Mouse (Mus musculus) MEL (cell line): ENCODE data around the gene Cux1. TPM values are rescaled to one million over a fixed set of nuclear protein-coding genes. Genes with fewer than 3 reads are reported as not detected.

ENCODE experiments used
- DNase-seq: peaks from one replicate; pipeline ENCODE4 v3.0.0; 2011; ENCODE audit warnings: low read depth, low spot score
- H3K27ac ChIP-seq: 2 replicates; pipeline ENCODE4 v1.5.1; 2012; ENCODE audit warnings: low read depth, mild to moderate bottlenecking, control low read depth, low read length, moderate library complexity; ENCODE audit not compliant: control insufficient read depth
- H3K27me3 ChIP-seq, 2 experiments: fragments of 150-350 bp in 1 of 2; sonication (generic) in 1 of 2; 2 replicates each; pipeline ENCODE4 v1.6.1; 2012; ENCODE audit warnings: low read length in 2 of 2, mild to moderate bottlenecking in 2 of 2, improper control_type of control experiment in 1 of 2, moderate library complexity in 1 of 2; ENCODE audit not compliant: insufficient read depth in 2 of 2, control insufficient read depth in 1 of 2
- H3K36me3 ChIP-seq, 2 experiments: 2 replicates each; pipeline ENCODE4 v1.6.1; 2012 to 2014; ENCODE audit warnings: low read length in 2 of 2, improper control_type of control experiment in 1 of 2, inconsistent platforms in 1 of 2, mild to moderate bottlenecking in 1 of 2; ENCODE audit not compliant: insufficient read depth in 2 of 2, control insufficient read depth in 1 of 2
- H3K4me1 ChIP-seq, 2 experiments: fragments of 150-350 bp in 1 of 2; sonication (generic) in 1 of 2; 2 replicates each; pipeline ENCODE4 v1.6.1; 2012; ENCODE audit warnings: low read length in 2 of 2, improper control_type of control experiment in 1 of 2, mild to moderate bottlenecking in 1 of 2; ENCODE audit not compliant: insufficient read depth in 2 of 2, control insufficient read depth in 1 of 2
- H3K4me3 ChIP-seq, 2 experiments: fragments of 150-350 bp in 1 of 2; sonication (generic) in 1 of 2; 2 replicates each; pipeline ENCODE4 v1.5.1; 2012; ENCODE audit warnings: low read depth in 2 of 2, low read length in 2 of 2, mild to moderate bottlenecking in 2 of 2, moderate library complexity in 2 of 2, control low read depth in 1 of 2, improper control_type of control experiment in 1 of 2; ENCODE audit not compliant: control insufficient read depth in 1 of 2, insufficient read depth in 1 of 2
- H3K79me2 ChIP-seq: 2 replicates; pipeline ENCODE4 v1.6.1; 2012; ENCODE audit warnings: mild to moderate bottlenecking, low read length, moderate library complexity; ENCODE audit not compliant: control insufficient read depth, poor library complexity, insufficient read depth
- H3K9ac ChIP-seq: 2 replicates; pipeline ENCODE4 v1.6.1; 2012; ENCODE audit warnings: low read depth, mild to moderate bottlenecking, control low read depth, low read length, moderate library complexity; ENCODE audit not compliant: control insufficient read depth, poor library complexity, severe bottlenecking
- H3K9me3 ChIP-seq: fragments of 150-350 bp; sonication (generic); replicated peaks from 2 replicates; pipeline ENCODE4 v1.6.1; 2012; ENCODE audit warnings: mild to moderate bottlenecking, low read length, improper control_type of control experiment, moderate library complexity; ENCODE audit not compliant: insufficient read depth
- BHLHE40 ChIP-seq: IDR thresholded peaks from 2 replicates; pipeline ENCODE4 v1.6.1; 2012; ENCODE audit warnings: low read depth, mild to moderate bottlenecking, inconsistent platforms, low read length, improper control_type of control experiment, borderline replicate concordance
- CTCF ChIP-seq, 3 experiments: IDR thresholded peaks in 2 of 3; conservative IDR thresholded peaks in 1 of 3; 2 replicates each; pipeline ENCODE4 v1.5.1; 2011 to 2012; ENCODE audit warnings: low read length in 3 of 3, low read depth in 2 of 3, mild to moderate bottlenecking in 2 of 3, improper control_type of control experiment in 1 of 3, inconsistent platforms in 1 of 3, mixed read lengths in 1 of 3, moderate library complexity in 1 of 3; ENCODE audit not compliant: control insufficient read depth in 1 of 3, insufficient read depth in 1 of 3, poor library complexity in 1 of 3, severe bottlenecking in 1 of 3
- E2F4 ChIP-seq: IDR thresholded peaks from 2 replicates; pipeline ENCODE4 v1.6.1; 2011; ENCODE audit warnings: low read depth, low read length, improper control_type of control experiment, borderline replicate concordance
- ELF1 ChIP-seq: IDR thresholded peaks from 2 replicates; pipeline ENCODE4 v1.6.1; 2014; ENCODE audit warnings: low read depth, mild to moderate bottlenecking, inconsistent platforms, low read length, improper control_type of control experiment, moderate library complexity
- EP300 ChIP-seq, 2 experiments: IDR thresholded peaks; 2 replicates each; pipeline ENCODE4 v1.6.1; 2011; ENCODE audit warnings: improper control_type of control experiment in 2 of 2, low read length in 2 of 2, low read depth in 1 of 2, mild to moderate bottlenecking in 1 of 2
- HCFC1 ChIP-seq: IDR thresholded peaks from 2 replicates; pipeline ENCODE4 v1.6.1; 2012; ENCODE audit warnings: low read depth, mild to moderate bottlenecking, inconsistent platforms, low read length, improper control_type of control experiment, moderate library complexity
- MYB ChIP-seq: IDR thresholded peaks from 2 replicates; pipeline ENCODE4 v1.6.1; 2011; ENCODE audit warnings: mild to moderate bottlenecking, low read depth, low read length, improper control_type of control experiment
- NELFE ChIP-seq: IDR thresholded peaks from 2 replicates; pipeline ENCODE4 v1.6.1; 2011; ENCODE audit warnings: low read depth, low read length, improper control_type of control experiment
- RCOR1 ChIP-seq: IDR thresholded peaks from 2 replicates; pipeline ENCODE4 v1.6.1; 2012; ENCODE audit warnings: low read depth, mild to moderate bottlenecking, inconsistent platforms, low read length, improper control_type of control experiment
- SIN3A ChIP-seq: IDR thresholded peaks from 2 replicates; pipeline ENCODE4 v1.6.1; 2012; ENCODE audit warnings: low read length, improper control_type of control experiment, inconsistent platforms
- SMC3 ChIP-seq: IDR thresholded peaks from 2 replicates; pipeline ENCODE4 v1.6.1; 2011; ENCODE audit warnings: low read depth, low read length, improper control_type of control experiment
- TBP ChIP-seq: IDR thresholded peaks from 2 replicates; pipeline ENCODE4 v1.8.0; 2011; ENCODE audit warnings: low read depth, low read length, improper control_type of control experiment
- UBTF ChIP-seq: IDR thresholded peaks from 2 replicates; pipeline ENCODE4 v1.6.1; 2012; ENCODE audit warnings: low read depth, mild to moderate bottlenecking, inconsistent platforms, low read length, improper control_type of control experiment, moderate library complexity, borderline replicate concordance; ENCODE audit not compliant: insufficient read depth
- USF1 ChIP-seq: IDR thresholded peaks from 2 replicates; pipeline ENCODE4 v1.6.1; 2014; ENCODE audit warnings: low read depth, mild to moderate bottlenecking, inconsistent platforms, low read length, improper control_type of control experiment, moderate library complexity
- USF2 ChIP-seq, 2 experiments: IDR thresholded peaks; 2 replicates each; pipeline ENCODE4 v1.6.1; 2011 to 2012; ENCODE audit warnings: improper control_type of control experiment in 2 of 2, low read length in 2 of 2, borderline replicate concordance in 1 of 2, inconsistent platforms in 1 of 2, low read depth in 1 of 2, mild to moderate bottlenecking in 1 of 2; ENCODE audit not compliant: insufficient read depth in 1 of 2
- ZC3H11A ChIP-seq: IDR thresholded peaks from 2 replicates; pipeline ENCODE4 v1.6.1; 2012; ENCODE audit warnings: low read depth, mild to moderate bottlenecking, inconsistent platforms, low read length, improper control_type of control experiment
- ZKSCAN1 ChIP-seq: IDR thresholded peaks from 2 replicates; pipeline ENCODE4 v1.6.1; 2012; ENCODE audit warnings: low read depth, mild to moderate bottlenecking, inconsistent platforms, low read length, improper control_type of control experiment, moderate library complexity
- polyA plus RNA-seq, 2 experiments: library from polyadenylated mRNA; stranded (reverse) in 1 of 2; unstranded in 1 of 2; fragments of >175 nt in 1 of 2; fragments of >200 nt in 1 of 2; gene quantifications; 2 replicates each; pipeline versions ENCODE4 v1.2.1 to v1.2.4; 2012; ENCODE audit warnings: low replicate concordance in 2 of 2, low read depth in 1 of 2; ENCODE audit not compliant: insufficient read length in 2 of 2, insufficient read depth in 1 of 2, missing spikeins in 1 of 2
- total RNA-seq: library from RNA; depleted of rRNA; stranded (reverse); fragments of 300-350 nt; gene quantifications from 2 replicates; pipeline ENCODE4 v1.2.3, GENCODE M21; 2012

The Cux1 gene
- total and polyA plus RNA-seq, 3 experiments = 71.1 to 104 TPM; not detected in 1

GRCm38 (mm10) chr5:136529165-136529564 is 38.1 kb downstream of the Cux1 start:
- Histone ChIP-seq H3K36me3 (peaks cover 20 to 27% of the 10 kb centered on the region in 2 experiments), H3K27me3 (no peaks in the 10 kb centered on the region), H3K27ac (no peak overlapping the region), H3K4me1 (peaks cover 7 to 23% of the 10 kb centered on the region in 2 experiments; a peak in 3 of 4 replicates), H3K9me3 (no peaks in the 10 kb centered on the region), H3K79me2 (peaks cover 86% of the 10 kb centered on the region), H3K9ac (no peak overlapping the region), H3K4me3 (no peak overlapping the region)
- DNase-seq = no peak
- TF ChIP-seq ZKSCAN1 (no peak), HCFC1 (no peak), SMC3 (no peak), ZC3H11A (no peak), USF2 (IDR thresholded peaks at IDR 0.05; ENCODE audit: borderline replicate concordance in 1 of 2, insufficient read depth in 1 of 2, low read depth in 1 of 2, low read length in 2 of 2) (no peak), TBP (no peak), MYB (no peak), RCOR1 (no peak), BHLHE40 (no peak), USF1 (no peak), NELFE (no peak), CTCF (IDR thresholded peaks at IDR 0.05 in 2 of 3, conservative IDR thresholded peaks at IDR 0.05 in 1 of 3; ENCODE audit: control insufficient read depth in 1 of 3, insufficient read depth in 1 of 3, low read depth in 2 of 3, low read length in 3 of 3, poor library complexity in 1 of 3, severe bottlenecking in 1 of 3) (no peak), E2F4 (no peak), ELF1 (no peak), EP300 (IDR thresholded peaks at IDR 0.05; ENCODE audit: low read depth in 1 of 2, low read length in 2 of 2) (no peak), UBTF (no peak), SIN3A (no peak)

- peaks cover 0 to 27% of the 10 kb centered on the region in 2 experiments; a peak in 3 of 4 replicates for H3K4me1 ChIP-seq
- no peak overlapping the region for H3K27ac ChIP-seq
- peaks cover 23 to 25% of the 10 kb centered on the region in 2 experiments for H3K36me3 ChIP-seq
- TF ChIP-seq UBTF = no peak
- TF ChIP-seq, all 39 proteins: peak for 0
- no peak for DNase-seq
- peaks cover 84% of the 10 kb centered on the region for H3K79me2 ChIP-seq
- H3K4me3 ChIP-seq = no peak overlapping the region
- H3K9ac ChIP-seq = no peak overlapping the region
- no peaks in the 10 kb centered on the region for H3K9me3 ChIP-seq
- H3K27me3 ChIP-seq = no peaks in the 10 kb centered on the region
These were observed 39.4 kb downstream of the Cux1 start for GRCm38 (mm10) chr5:136527871-136528270.
